Mouse (Mus musculus): Measurements from ENCODE around the gene Golim4. TPM values are rescaled to one million over a fixed set of nuclear protein-coding genes. Genes with fewer than 3 reads are reported as not detected.

Golim4 gene
- total and polyA plus RNA-seq, 3 experiments, result 12.9 to 30.2 TPM; not detected in 1

DNA sequence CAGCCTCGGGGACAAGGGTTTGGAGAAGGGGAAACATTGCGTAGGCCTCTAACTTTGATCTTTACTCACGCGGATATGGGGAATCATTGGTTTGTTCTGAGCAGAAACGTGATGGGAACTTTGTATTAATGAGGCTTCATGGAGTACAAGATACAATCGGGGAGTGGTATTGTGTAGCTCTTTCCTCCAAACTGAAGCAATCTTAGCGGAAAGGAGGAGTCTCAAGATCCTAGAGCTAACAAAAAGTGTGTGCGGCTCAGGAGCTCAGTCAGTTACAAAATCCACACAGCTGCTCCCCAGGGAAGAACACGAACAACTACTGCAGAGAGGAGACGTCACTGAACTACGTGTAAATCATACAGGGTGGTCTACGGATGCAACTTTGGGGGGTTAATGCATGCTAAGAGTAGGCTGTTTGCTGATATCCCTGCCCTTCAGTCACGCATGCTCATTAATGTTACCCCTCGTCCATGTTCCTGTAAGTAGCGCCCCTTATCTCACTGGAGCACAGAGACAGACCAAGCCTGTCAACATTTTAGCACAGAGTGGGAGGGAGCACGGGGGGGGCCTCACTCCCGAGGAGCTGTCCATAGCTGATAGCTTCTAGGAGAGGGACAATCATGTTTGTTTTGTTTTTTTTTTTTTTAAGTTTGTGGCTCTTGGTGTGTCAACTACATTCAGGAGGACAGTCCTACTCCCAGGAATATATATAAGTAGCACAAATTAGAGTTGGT lies 38.8 kb downstream of the Golim4 start:
- DNase-seq (ENCODE audit: low read depth, low spot score), result peak; percentile 82
- Histone ChIP-seq H3K4me3 (ENCODE audit: control insufficient read depth in 1 of 2, insufficient read depth in 1 of 2, low read depth in 2 of 2, low read length in 2 of 2) (no peak overlapping the region), H3K36me3 (ENCODE audit: control insufficient read depth in 1 of 2, insufficient read depth in 2 of 2, low read length in 2 of 2) (peaks cover 0 to 6% of the 10 kb centered on the region in 2 experiments; a peak in 2 of 4 replicates), H3K9ac (ENCODE audit: control insufficient read depth, low read depth, low read length, poor library complexity, severe bottlenecking) (no peak overlapping the region), H3K27ac (ENCODE audit: control insufficient read depth, low read depth, low read length) (no peak overlapping the region), H3K9me3 (replicated peaks; ENCODE audit: insufficient read depth, low read length) (no peaks in the 10 kb centered on the region), H3K4me1 (ENCODE audit: control insufficient read depth in 1 of 2, insufficient read depth in 2 of 2, low read length in 2 of 2) (peaks cover 2 to 5% of the 10 kb centered on the region in 2 experiments; a peak in 3 of 4 replicates), H3K79me2 (ENCODE audit: control insufficient read depth, insufficient read depth, low read length, poor library complexity) (peaks cover 2% of the 10 kb centered on the region; the same call in 1 of the 2 replicates), H3K27me3 (ENCODE audit: control insufficient read depth in 1 of 2, insufficient read depth in 2 of 2, low read length in 2 of 2) (no peaks in the 10 kb centered on the region)
- TF ChIP-seq ETS1 (IDR thresholded peaks at IDR 0.05; ENCODE audit: low read depth, low read length) (peak; percentile 37; the same call in 1 of the 2 replicates), JUND (IDR thresholded peaks at IDR 0.05; ENCODE audit: low read depth, low read length) (no peak), GABPA (IDR thresholded peaks at IDR 0.05; ENCODE audit: low read depth, low read length) (no peak), CHD2 (IDR thresholded peaks at IDR 0.05; ENCODE audit: low read length) (no peak), SMC3 (IDR thresholded peaks at IDR 0.05; ENCODE audit: low read depth, low read length) (no peak), MYB (IDR thresholded peaks at IDR 0.05; ENCODE audit: low read depth, low read length) (no peak), TCF12 (IDR thresholded peaks at IDR 0.05; ENCODE audit: low read depth, low read length) (peak; percentile 77), HCFC1 (IDR thresholded peaks at IDR 0.05; ENCODE audit: low read depth, low read length) (no peak), ZNF384 (IDR thresholded peaks at IDR 0.05; ENCODE audit: low read depth, low read length) (peak; percentile 84), MAZ (IDR thresholded peaks at IDR 0.05; ENCODE audit: low read depth, low read length) (peak; percentile 76; the same call in 1 of the 2 replicates), ZC3H11A (IDR thresholded peaks at IDR 0.05; ENCODE audit: low read depth, low read length) (no peak), NELFE (IDR thresholded peaks at IDR 0.05; ENCODE audit: low read depth, low read length) (no peak), SIN3A (IDR thresholded peaks at IDR 0.05; ENCODE audit: low read length) (peak; percentile 80), NRF1 (IDR thresholded peaks at IDR 0.05; ENCODE audit: insufficient read depth, low read depth, low read length, poor library complexity, severe bottlenecking) (peak; percentile 65), GATA1 (IDR thresholded peaks at IDR 0.05; ENCODE audit: low read depth, low read length) (peak; percentile 77), MXI1 (IDR thresholded peaks at IDR 0.05; ENCODE audit: low read depth, low read length) (no peak), ELF1 (IDR thresholded peaks at IDR 0.05; ENCODE audit: low read depth, low read length) (no peak), USF2 (IDR thresholded peaks at IDR 0.05; ENCODE audit: borderline replicate concordance in 1 of 2, insufficient read depth in 1 of 2, low read depth in 1 of 2, low read length in 2 of 2) (no peak), POLR2AphosphoS5 (IDR thresholded peaks at IDR 0.05; ENCODE audit: borderline replicate concordance, low read depth, low read length) (no peak), MEF2A (IDR thresholded peaks at IDR 0.05; ENCODE audit: extremely low read depth, insufficient replicate concordance, low read depth, low read length, poor library complexity, severe bottlenecking) (no peak), KAT2A (conservative IDR thresholded peaks at IDR 0.05; ENCODE audit: low read depth, low read length) (no peak), UBTF (IDR thresholded peaks at IDR 0.05; ENCODE audit: borderline replicate concordance, insufficient read depth, low read depth, low read length) (no peak), MAFK (IDR thresholded peaks at IDR 0.05; ENCODE audit: borderline replicate concordance, low read depth, low read length) (no peak), EP300 (IDR thresholded peaks at IDR 0.05; ENCODE audit: low read depth in 1 of 2, low read length in 2 of 2) (peak; percentile 63 to 75; a peak in 3 of 4 replicates), RAD21 (IDR thresholded peaks at IDR 0.05; ENCODE audit: low read depth, low read length) (no peak), ZKSCAN1 (IDR thresholded peaks at IDR 0.05; ENCODE audit: low read depth, low read length) (no peak), POLR2A (IDR thresholded peaks at IDR 0.05; ENCODE audit: control insufficient read depth in 1 of 2, insufficient read depth in 1 of 2, low read depth in 1 of 2, low read length in 2 of 2, poor library complexity in 1 of 2) (no peak), E2F4 (IDR thresholded peaks at IDR 0.05; ENCODE audit: borderline replicate concordance, low read depth, low read length) (no peak), RCOR1 (IDR thresholded peaks at IDR 0.05; ENCODE audit: low read depth, low read length) (no peak), TAL1 (IDR thresholded peaks at IDR 0.05; ENCODE audit: low read length) (peak; percentile 74)
